In genomic region chr5:149510323-149510722, GRCm38 (mm10) we compare ENCODE assay signal across 31 mouse cellular contexts. TPM values are rescaled to one million over a fixed set of nuclear protein-coding genes. Genes with fewer than 3 reads are reported as not detected.
A peak's percentile ranks its signal among the peaks of the same experiment; 100 is the strongest.
DNase-seq lines count a peak whose midpoint lies in the region; ATAC-seq and TF ChIP-seq lines count a peak whose summit lies in the region.
"Had no signal": no experiment of that assay in that cellular context is flagged by ENCODE, and none has a peak within 500 bp of the region (broad histone marks: within the 10 kb centered on the region; RNA-seq: fewer than 3 reads in every experiment).

No protein-coding gene starts in this region.

- H3K27me3 ChIP-seq in hindbrain, embryonic 11.5 days (ENCODE audit: control insufficient read depth, insufficient read depth, low read length) = no peaks in the 10 kb centered on the region
- H3K27me3 ChIP-seq in hindbrain, postnatal 0 days (ENCODE audit: insufficient read depth, low read length) = no peaks in the 10 kb centered on the region
- H3K27me3 ChIP-seq in forebrain, postnatal 0 days (ENCODE audit: insufficient read depth, low read length) = no peaks in the 10 kb centered on the region
- H3K27me3 ChIP-seq: embryonic facial prominence, embryonic 15.5 days had no signal

- no peak overlapping the region for H3K4me3 ChIP-seq in hindbrain, embryonic 11.5 days (ENCODE audit: low read depth, low read length)
- H3K4me3 ChIP-seq in hindbrain, postnatal 0 days (ENCODE audit: low read length) = no peak overlapping the region
- no peak overlapping the region for H3K4me3 ChIP-seq in forebrain, postnatal 0 days (ENCODE audit: low read depth, low read length)
- no peak overlapping the region for H3K4me3 ChIP-seq in olfactory bulb, adult 2 months (ENCODE audit: insufficient read depth, low read depth, low read length)
- H3K4me3 ChIP-seq: embryonic facial prominence, embryonic 15.5 days had no signal

- H3K4me1 ChIP-seq in hindbrain, embryonic 11.5 days (replicated peaks; ENCODE audit: control insufficient read depth, insufficient read depth, low read length) = peaks cover 8% of the 10 kb centered on the region
- H3K4me1 ChIP-seq in hindbrain, postnatal 0 days (ENCODE audit: insufficient read depth, low read length) = peaks cover 11% of the 10 kb centered on the region
- H3K4me1 ChIP-seq in forebrain, postnatal 0 days (ENCODE audit: insufficient read depth) = 0 out of 2 replicates have a peak, but pooled peaks cover 6% of the 10 kb centered on the region
- H3K4me1 ChIP-seq in olfactory bulb, adult 2 months (ENCODE audit: control insufficient read depth, insufficient read depth, low read length) = peaks cover 29% of the 10 kb centered on the region

- no peak overlapping the region for H3K9ac ChIP-seq in hindbrain, embryonic 11.5 days (ENCODE audit: low read depth, low read length)
- H3K9ac ChIP-seq in hindbrain, postnatal 0 days (replicated peaks; ENCODE audit: low read length) = no peak overlapping the region
- H3K9ac ChIP-seq in forebrain, postnatal 0 days = no peak overlapping the region
- H3K9ac ChIP-seq: embryonic facial prominence, embryonic 15.5 days; liver, embryonic 14.5 days had no signal

- H3K27ac ChIP-seq in hindbrain, embryonic 11.5 days (ENCODE audit: low read depth, low read length) = no peak overlapping the region
- H3K27ac ChIP-seq in hindbrain, postnatal 0 days = no peak overlapping the region
- H3K27ac ChIP-seq in forebrain, postnatal 0 days (ENCODE audit: low read depth, low read length) = no peak overlapping the region
- H3K27ac ChIP-seq in olfactory bulb, adult 2 months (ENCODE audit: insufficient read depth, low read depth, low read length) = 0 out of 2 replicates have a peak overlapping the region, but pooled peaks have one; percentile 39
- H3K27ac ChIP-seq: embryonic facial prominence, embryonic 15.5 days; kidney, postnatal 0 days; liver, embryonic 14.5 days; macrophage had no signal

- no peak for TF ChIP-seq CTCF in hindbrain, postnatal 0 days (IDR thresholded peaks at IDR 0.05; ENCODE audit: low read depth)
- no peak for TF ChIP-seq CTCF in forebrain, postnatal 0 days (IDR thresholded peaks at IDR 0.05; ENCODE audit: low read depth)
- TF ChIP-seq CTCF in olfactory bulb, adult 2 months (IDR thresholded peaks at IDR 0.05; ENCODE audit: insufficient read depth, low read depth, low read length) = no peak

- H3K9me3 ChIP-seq in hindbrain, embryonic 11.5 days (ENCODE audit: control insufficient read depth, low read length) = no peaks in the 10 kb centered on the region
- no peaks in the 10 kb centered on the region for H3K9me3 ChIP-seq in hindbrain, postnatal 0 days (ENCODE audit: low read length)
- H3K9me3 ChIP-seq in forebrain, postnatal 0 days (ENCODE audit: low read length) = no peaks in the 10 kb centered on the region
- H3K9me3 ChIP-seq: embryonic facial prominence, embryonic 15.5 days had no signal

- no peak for TF ChIP-seq POLR2A in olfactory bulb, adult 2 months (IDR thresholded peaks at IDR 0.05; ENCODE audit: insufficient read depth, low read depth, low read length)

- no peaks in the 10 kb centered on the region for H3K36me3 ChIP-seq in hindbrain, embryonic 11.5 days (ENCODE audit: control insufficient read depth, insufficient read depth, low read length)
- H3K36me3 ChIP-seq in hindbrain, postnatal 0 days (ENCODE audit: insufficient read depth, low read length) = no peaks in the 10 kb centered on the region
- H3K36me3 ChIP-seq in forebrain, postnatal 0 days (ENCODE audit: insufficient read depth) = no peaks in the 10 kb centered on the region
- H3K36me3 ChIP-seq: embryonic facial prominence, embryonic 15.5 days; G1E had no signal

- ATAC-seq in hindbrain, embryonic 11.5 days (ENCODE audit: low FRiP score) = peak; percentile 20; the same call in 1 of the 2 replicates
- no peak for ATAC-seq in hindbrain, postnatal 0 days
- ATAC-seq in forebrain, postnatal 0 days = 0 out of 2 replicates have a peak, but pooled peaks have one; percentile 12
- ATAC-seq: intestine, postnatal 0 days had no signal

- no peak for DNase-seq in hindbrain, embryonic 11.5 days (ENCODE audit: low spot score)
- no peak for DNase-seq in hindbrain, postnatal 0 days (ENCODE audit: low spot score)
- DNase-seq in retina, postnatal 1 day = peak; percentile 60
- no peak for DNase-seq in retina, embryonic 14.5 days (ENCODE audit: low spot score)
- DNase-seq in forebrain, postnatal 0 days = no peak
- DNase-seq in cerebellum, postnatal 10 days = no peak
- DNase-seq in kidney, adult 11 months = no peak
- DNase-seq: adrenal gland, adult 8-10 months; cerebellum, adult 18-20 months; cerebellum, postnatal 14 days; gastrocnemius, postnatal 25 days; heart, adult 11 months; heart, postnatal 36 days; kidney, postnatal 4 days; liver; lung, adult 2 months; lung, postnatal 10 days; midbrain, embryonic 14.5 days; right cerebral cortex, adult 18-20 months; spleen, adult 18-20 months; thymus, postnatal 14 days had no signal

- no peak overlapping the region for H3K4me2 ChIP-seq in hindbrain, embryonic 11.5 days (replicated peaks; ENCODE audit: low read depth, low read length)
- H3K4me2 ChIP-seq in hindbrain, postnatal 0 days (ENCODE audit: low read depth, low read length) = no peak overlapping the region
- no peak overlapping the region for H3K4me2 ChIP-seq in forebrain, postnatal 0 days (ENCODE audit: low read depth)
- H3K4me2 ChIP-seq: embryonic facial prominence, embryonic 15.5 days; heart, embryonic 11.5 days had no signal

- WGBS in hindbrain, embryonic 11.5 days = 68% methylated on average over 13 of the region's 13 CpGs
- 46% methylated on average over 13 of the region's 13 CpGs for WGBS in hindbrain, postnatal 0 days
- WGBS in forebrain, postnatal 0 days = 30% methylated on average over 13 of the region's 13 CpGs
- WGBS in olfactory bulb, adult 2 months = 22% methylated on average over 13 of the region's 13 CpGs

RNA-seq across cellular contexts. Expression of gene Wdr95, which starts 18.2 kb away (rescaled TPM):
- not detected in 2 replicates for polyA plus RNA-seq in hindbrain, embryonic 11.5 days (2014; fragmentation: Nextera tagmentation; extraction: Ambion mirVana)
- total RNA-seq in hindbrain, postnatal 0 days (2014; rRNA removed) = not detected in 2 replicates
- 0.19 and 0.24 TPM in 2 replicates for polyA plus RNA-seq in hindbrain, postnatal 0 days (2015; fragmentation: Nextera tagmentation; extraction: Ambion mirVana)
- 0.15 and 0.38 TPM in 2 replicates for total RNA-seq in forebrain, postnatal 0 days (2014; rRNA removed)
- polyA plus RNA-seq in forebrain, postnatal 0 days (2015; fragmentation: Nextera tagmentation; extraction: Ambion mirVana) = 0.45 and 0.84 TPM in 2 replicates
- not detected in 2 replicates for polyA plus RNA-seq in olfactory bulb, adult 2 months (2012; ENCODE audit: insufficient read depth, insufficient read length, low replicate concordance, missing spikeins)
- total RNA-seq: G1E; gastrocnemius, adult 18-20 months; gastrocnemius, postnatal 25 days; heart, postnatal 36 days had no signal
- polyA plus RNA-seq: G1E; intestine, postnatal 0 days; limb, embryonic 11.5 days; liver, embryonic 14.5 days; macrophage had no signal
